Mouse (Mus musculus) kidney, adult 2 months (tissue): Measurements from ENCODE around the gene Ccr10.

Source experiments
- CTCF ChIP-seq: fragments of 200-500 bp; conservative IDR thresholded peaks from 2 replicates; pipeline ENCODE4 v1.5.1; 2011; ENCODE audit warnings: low read depth, mild to moderate bottlenecking, control low read depth, low read length, moderate library complexity, mixed read lengths; ENCODE audit not compliant: insufficient read depth, insufficient read length
- POLR2A ChIP-seq: fragments of 200-500 bp; IDR thresholded peaks from one replicate; pipeline ENCODE4 v1.6.1; 2011; ENCODE audit warnings: low read depth, low read length, control low read depth

DNA sequence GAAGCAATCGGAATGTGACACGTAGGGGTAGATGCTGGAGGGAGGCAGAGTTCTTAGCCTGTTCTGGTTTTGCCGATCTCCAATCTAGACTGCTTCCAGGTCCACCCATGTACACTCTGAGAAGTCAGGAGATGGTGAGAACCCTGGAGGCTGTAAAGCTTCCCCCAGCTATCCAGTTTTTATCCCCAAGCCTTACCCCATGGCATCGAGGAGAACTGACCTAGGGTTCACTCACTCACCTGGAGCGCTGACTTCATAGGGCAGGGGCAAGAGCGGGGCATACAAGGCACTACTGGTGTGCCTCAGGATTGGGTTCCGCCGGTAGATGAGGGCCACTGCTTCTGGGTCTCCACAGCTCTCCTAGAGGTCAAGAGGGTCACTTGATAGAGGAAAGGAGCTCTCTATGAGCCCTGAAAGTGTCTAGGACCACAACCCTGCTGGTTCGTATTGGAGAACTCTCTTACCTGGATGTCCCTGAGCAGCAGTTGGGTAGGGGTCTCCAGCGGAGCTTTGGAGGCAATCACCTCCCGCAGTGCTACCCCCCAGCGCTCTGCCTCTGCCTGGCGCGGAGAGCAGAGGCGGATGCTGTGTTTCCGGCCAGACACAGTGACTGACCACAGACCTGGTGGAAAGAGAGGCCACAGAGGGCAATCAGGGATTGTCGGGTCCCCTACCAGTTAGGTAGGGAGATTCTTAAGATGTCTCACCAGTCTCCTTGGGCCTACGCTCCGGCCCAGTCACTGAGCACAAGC is 7.9 kb downstream of the Ccr10 start:
- TF ChIP-seq POLR2A = no peak
- TF ChIP-seq CTCF = no peak
